Mouse (Mus musculus) lung, postnatal 0 days (tissue): ENCODE data around the gene Fam196b. TPM values are rescaled to one million over a fixed set of nuclear protein-coding genes. Genes with fewer than 3 reads are reported as not detected.

Experiments used
- ATAC-seq: fragments of 200-750 bp; cut with Nextera tagmentation; 2 replicates; pipeline ENCODE4 v1.8.0; 2017; ENCODE audit warnings: moderate library complexity
- DNase-seq: peaks from one replicate; pipeline ENCODE4 v3.0.0-alpha.2; 2016; ENCODE audit warnings: low spot score
- H3K27ac ChIP-seq: fragments of 300-500 bp; sonication (generic); 2 replicates; pipeline ENCODE4 v1.5.1; 2014; ENCODE audit warnings: antibody characterized with exemption, mild to moderate bottlenecking, low read length, mixed read lengths
- H3K27me3 ChIP-seq: fragments of 300-500 bp; sonication (generic); replicated peaks from 2 replicates; pipeline ENCODE4 v1.6.1; 2014; ENCODE audit warnings: low read length, mixed read lengths; ENCODE audit not compliant: insufficient read depth
- H3K36me3 ChIP-seq: fragments of 300-500 bp; sonication (generic); 2 replicates; pipeline ENCODE4 v1.6.1; 2014; ENCODE audit warnings: low read length, mixed read lengths; ENCODE audit not compliant: insufficient read depth
- H3K4me1 ChIP-seq: fragments of 300-500 bp; sonication (generic); 2 replicates; pipeline ENCODE4 v1.6.1; 2014; ENCODE audit warnings: antibody characterized with exemption, low read depth, low read length, mixed read lengths; ENCODE audit not compliant: insufficient read depth
- H3K4me2 ChIP-seq: fragments of 300-500 bp; sonication (generic); replicated peaks from 2 replicates; pipeline ENCODE4 v1.6.1; 2014; ENCODE audit warnings: low read depth, mild to moderate bottlenecking, low read length, moderate library complexity, mixed read lengths
- H3K4me3 ChIP-seq: fragments of 300-500 bp; sonication (generic); 2 replicates; pipeline ENCODE4 v1.5.1; 2014; ENCODE audit warnings: low read depth, low read length
- H3K9ac ChIP-seq: fragments of 300-500 bp; sonication (generic); replicated peaks from 2 replicates; pipeline ENCODE4 v1.6.1; 2014; ENCODE audit warnings: low read depth, mild to moderate bottlenecking
- H3K9me3 ChIP-seq: fragments of 300-500 bp; sonication (generic); 2 replicates; pipeline ENCODE4 v1.6.1; 2016; ENCODE audit warnings: low read length, mixed read lengths
- CTCF ChIP-seq: IDR thresholded peaks from 2 replicates; pipeline ENCODE4 v1.5.1; 2016; ENCODE audit warnings: antibody characterized with exemption, mild to moderate bottlenecking
- EP300 ChIP-seq: IDR thresholded peaks from 2 replicates; pipeline ENCODE4 v1.6.1; 2016; ENCODE audit warnings: antibody characterized with exemption, mild to moderate bottlenecking, control low read depth
- WGBS: fragments of 180-500 bp; shearing (Covaris S2); extraction: QIAGEN DNeasy Blood & Tissue Kit; methylation state at CpG from one replicate; pipeline ENCODE4 v1.1.7; 2014; 5-methylcytosine and 5-hydroxymethylcytosine counted together
- polyA plus RNA-seq: library from polyadenylated mRNA; unstranded; fragments of >200 nt; fragmentation: Nextera tagmentation; extraction: Ambion mirVana; gene quantifications from 2 replicates; pipeline ENCODE4 v1.2.1, GENCODE M21; 2015

Gene Fam196b
- polyA plus RNA-seq, 1 experiment from 2014 or later = 0.08 TPM

- H3K36me3 ChIP-seq = no peaks in the 10 kb centered on the region
- H3K9ac ChIP-seq = no peak overlapping the region
- TF ChIP-seq CTCF (no peak), EP300 (no peak)
- no peak overlapping the region for H3K4me2 ChIP-seq
- WGBS = 49% methylated on average over 4 of the region's 4 CpGs
- no peak overlapping the region for H3K27ac ChIP-seq
- H3K27me3 ChIP-seq = no peaks in the 10 kb centered on the region
- H3K9me3 ChIP-seq = no peaks in the 10 kb centered on the region
- H3K4me1 ChIP-seq = no peaks in the 10 kb centered on the region
- ATAC-seq (no peak), DNase-seq (no peak)
- H3K4me3 ChIP-seq = no peak overlapping the region
These were observed 24.4 kb upstream of the Fam196b start for GRCm38 (mm10) chr11:34290265-34290664.

DNA sequence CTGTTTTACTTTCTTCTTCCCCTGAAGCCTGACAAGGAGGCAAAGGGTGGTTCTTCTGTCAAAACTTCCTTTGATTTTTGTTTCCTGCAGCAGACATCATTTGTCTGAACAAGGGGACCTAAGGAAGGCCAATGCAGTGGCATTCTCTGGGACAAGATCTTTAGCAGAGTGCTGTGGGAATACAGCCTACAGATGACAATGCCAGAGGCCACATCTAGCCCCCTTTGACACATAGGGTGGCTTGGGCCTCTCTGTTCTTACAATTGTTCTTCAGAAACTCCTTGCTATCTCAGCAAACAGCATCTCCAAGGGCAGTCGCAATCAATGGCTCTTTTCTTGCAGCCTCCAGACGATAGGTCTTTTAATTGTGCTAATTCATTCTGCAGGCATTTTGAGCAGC, 23.9 kb upstream of the Fam196b start:
- ATAC-seq (no peak), DNase-seq (no peak)
- H3K9ac ChIP-seq = no peak overlapping the region
- no peaks in the 10 kb centered on the region for H3K36me3 ChIP-seq
- no peak overlapping the region for H3K27ac ChIP-seq
- H3K4me1 ChIP-seq = no peaks in the 10 kb centered on the region
- no peak overlapping the region for H3K4me3 ChIP-seq
- no peaks in the 10 kb centered on the region for H3K9me3 ChIP-seq
- no peaks in the 10 kb centered on the region for H3K27me3 ChIP-seq
- TF ChIP-seq EP300 (no peak), CTCF (no peak)
- 47% methylated on average over 2 of the region's 2 CpGs for WGBS
- H3K4me2 ChIP-seq = no peak overlapping the region

DNA sequence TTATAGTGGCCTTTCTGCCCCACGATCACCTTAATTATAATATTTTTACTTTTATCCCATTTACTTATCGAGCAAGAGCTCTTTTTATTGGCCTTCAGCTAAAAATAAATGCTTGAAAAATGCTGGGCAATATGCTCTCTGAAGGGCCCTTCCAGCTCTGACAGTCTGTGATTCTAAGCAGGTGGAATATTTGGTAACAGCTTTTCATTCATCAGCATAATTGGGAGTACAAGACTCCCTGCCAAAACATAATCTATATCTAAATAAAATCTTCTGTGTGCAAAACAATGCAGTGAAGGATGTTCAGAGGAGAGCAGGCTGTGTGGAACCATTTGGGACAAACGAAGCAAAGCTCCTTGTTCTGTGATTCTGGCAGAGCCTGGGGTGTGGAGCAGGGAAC, 23.3 kb upstream of the Fam196b start:
- no peak for TF ChIP-seq EP300
- no peak for TF ChIP-seq CTCF
- Histone ChIP-seq H3K4me3 (no peak overlapping the region), H3K4me2 (no peak overlapping the region), H3K9me3 (no peaks in the 10 kb centered on the region), H3K9ac (no peak overlapping the region), H3K4me1 (no peaks in the 10 kb centered on the region), H3K36me3 (no peaks in the 10 kb centered on the region), H3K27me3 (no peaks in the 10 kb centered on the region), H3K27ac (no peak overlapping the region)
- WGBS = 61% methylated on average over 3 of the region's 3 CpGs
- no peak for DNase-seq
- no peak for ATAC-seq

- no peaks in the 10 kb centered on the region for H3K9me3 ChIP-seq
- no peak overlapping the region for H3K9ac ChIP-seq
- H3K27me3 ChIP-seq = no peaks in the 10 kb centered on the region
- H3K36me3 ChIP-seq = no peaks in the 10 kb centered on the region
- no peak for DNase-seq
- H3K4me3 ChIP-seq = no peak overlapping the region
- H3K27ac ChIP-seq = no peak overlapping the region
- no peak for TF ChIP-seq EP300
- WGBS = 82% methylated on average over 5 of the region's 5 CpGs
- ATAC-seq = no peak
- no peaks in the 10 kb centered on the region for H3K4me1 ChIP-seq
- H3K4me2 ChIP-seq = no peak overlapping the region
These were observed 16.8 kb upstream of the Fam196b start for GRCm38 (mm10) chr11:34297698-34298378.

DNA sequence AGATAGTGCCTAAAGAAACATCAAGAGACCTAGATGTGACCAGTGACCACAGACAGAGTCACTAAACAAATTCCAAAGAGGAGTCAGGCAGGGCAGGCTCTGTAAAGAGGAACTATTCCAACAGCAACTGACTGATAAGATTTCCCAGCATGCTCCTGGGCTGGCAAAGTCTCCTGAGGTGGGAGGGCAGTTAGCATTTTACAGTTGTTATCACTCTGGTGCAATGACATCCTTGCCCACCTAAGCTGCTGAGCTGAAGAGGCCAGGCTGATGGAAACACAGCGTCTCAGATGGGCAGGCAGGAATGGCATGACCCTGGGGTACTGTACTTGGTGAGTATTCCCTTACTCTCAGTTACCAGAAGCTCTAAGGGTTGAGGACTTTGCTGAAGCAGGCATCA, 15.1 kb upstream of the Fam196b start:
- Histone ChIP-seq H3K4me1 (no peaks in the 10 kb centered on the region), H3K27ac (no peak overlapping the region), H3K27me3 (no peaks in the 10 kb centered on the region), H3K4me2 (no peak overlapping the region), H3K36me3 (no peaks in the 10 kb centered on the region), H3K4me3 (no peak overlapping the region), H3K9me3 (no peaks in the 10 kb centered on the region), H3K9ac (no peak overlapping the region)
- WGBS = 75% methylated on average over 1 of the region's 1 CpGs
- no peak for ATAC-seq
- no peak for DNase-seq
- TF ChIP-seq EP300 (no peak), CTCF (no peak)

GRCm38 (mm10) chr11:34300064-34300463, 14.6 kb upstream of the Fam196b start:
- WGBS = 91% methylated on average over 7 of the region's 7 CpGs

DNA sequence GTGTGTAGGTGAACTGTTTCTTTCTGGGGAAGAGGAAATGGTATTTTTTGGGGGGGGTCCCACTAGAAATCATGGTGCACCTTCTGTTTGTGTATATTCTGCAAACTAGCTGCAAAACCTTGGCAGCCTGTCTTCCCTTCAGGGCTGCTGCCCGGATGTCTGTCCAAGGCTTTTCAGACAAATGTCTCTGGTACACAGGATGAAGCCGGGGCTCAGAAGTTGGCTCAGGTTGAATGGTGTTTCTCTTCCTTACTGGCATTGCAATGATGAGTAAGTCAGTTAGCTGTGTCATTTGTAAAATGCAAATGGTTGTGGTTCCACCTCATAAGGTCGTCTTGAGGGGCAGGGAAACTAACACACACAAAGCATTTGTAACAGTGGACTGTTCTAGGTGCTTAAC, 8.4 kb upstream of the Fam196b start:
- no peak overlapping the region for H3K4me2 ChIP-seq
- H3K27ac ChIP-seq = no peak overlapping the region
- H3K27me3 ChIP-seq = no peaks in the 10 kb centered on the region
- TF ChIP-seq CTCF = no peak
- TF ChIP-seq EP300 = no peak
- DNase-seq (no peak), ATAC-seq (no peak)
- no peaks in the 10 kb centered on the region for H3K4me1 ChIP-seq
- WGBS = 56% methylated on average over 3 of the region's 3 CpGs
- no peaks in the 10 kb centered on the region for H3K9me3 ChIP-seq
- H3K4me3 ChIP-seq = no peak overlapping the region
- H3K36me3 ChIP-seq = no peaks in the 10 kb centered on the region
- no peak overlapping the region for H3K9ac ChIP-seq

More at GRCm38 (mm10) chr11:34300064-34300463, 14.6 kb upstream of the Fam196b start:
- no peak overlapping the region for H3K4me3 ChIP-seq
- TF ChIP-seq EP300 (no peak), CTCF (no peak)
- H3K4me1 ChIP-seq = no peaks in the 10 kb centered on the region
- no peaks in the 10 kb centered on the region for H3K27me3 ChIP-seq
- ATAC-seq (no peak), DNase-seq (no peak)
- H3K9me3 ChIP-seq = no peaks in the 10 kb centered on the region
- no peaks in the 10 kb centered on the region for H3K36me3 ChIP-seq
- H3K9ac ChIP-seq = no peak overlapping the region
- H3K27ac ChIP-seq = no peak overlapping the region
- no peak overlapping the region for H3K4me2 ChIP-seq
